Mouse (Mus musculus) left cerebral cortex, adult 11 months (tissue): ENCODE measurements at regions not wholly inside any gene's neighbourhood (a gene's known extent, or its start where the extent isn't known, plus 50 kb on each side); places are given as distances from the start of the nearest gene placed in this dataset.

Source experiments
- DNase-seq: peaks from one replicate; pipeline ENCODE4 v3.0.0; 2022; ENCODE audit warnings: low spot score

DNA sequence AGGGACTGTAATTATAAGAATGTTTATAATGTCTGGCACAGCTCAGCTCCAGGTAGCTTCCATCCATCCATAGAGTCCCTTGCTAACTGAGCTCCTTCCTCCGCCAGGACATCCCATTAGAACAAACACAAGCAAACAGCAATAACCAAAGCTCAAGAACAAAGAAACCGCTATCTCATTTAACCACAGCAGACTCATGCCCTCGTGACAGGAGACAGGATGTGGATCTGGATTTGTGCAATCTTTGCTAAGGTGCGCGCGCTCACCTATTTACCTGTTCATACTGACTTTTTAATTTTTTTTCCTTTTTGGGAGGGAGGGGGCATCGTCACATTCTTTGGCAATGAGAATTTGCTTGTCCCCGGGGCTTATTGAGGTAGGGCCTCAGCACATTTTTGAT is 71.3 kb upstream of the Slc38a2 start:
- DNase-seq: no peak

DNA sequence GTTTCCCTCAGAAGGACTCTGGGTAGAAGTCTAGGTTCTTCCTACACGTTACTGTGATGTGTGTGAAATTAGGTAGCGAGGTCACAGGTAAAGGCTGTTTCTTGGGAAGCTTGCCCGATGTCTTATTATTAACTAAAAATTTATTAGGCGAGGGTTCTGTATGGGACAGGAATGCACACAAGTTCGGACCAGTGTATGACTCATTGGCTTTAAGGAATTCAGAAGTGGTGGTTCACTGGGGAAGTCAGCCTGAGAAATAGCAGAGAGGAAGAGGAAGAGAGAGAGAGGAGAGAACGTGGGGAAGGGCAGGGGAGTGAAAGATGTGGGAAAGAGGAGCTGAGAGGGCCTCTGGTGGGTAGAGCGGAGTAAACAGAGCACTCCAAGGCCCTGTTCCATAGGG is 70.8 kb upstream of the Slc38a2 start:
- DNase-seq: no peak

DNA sequence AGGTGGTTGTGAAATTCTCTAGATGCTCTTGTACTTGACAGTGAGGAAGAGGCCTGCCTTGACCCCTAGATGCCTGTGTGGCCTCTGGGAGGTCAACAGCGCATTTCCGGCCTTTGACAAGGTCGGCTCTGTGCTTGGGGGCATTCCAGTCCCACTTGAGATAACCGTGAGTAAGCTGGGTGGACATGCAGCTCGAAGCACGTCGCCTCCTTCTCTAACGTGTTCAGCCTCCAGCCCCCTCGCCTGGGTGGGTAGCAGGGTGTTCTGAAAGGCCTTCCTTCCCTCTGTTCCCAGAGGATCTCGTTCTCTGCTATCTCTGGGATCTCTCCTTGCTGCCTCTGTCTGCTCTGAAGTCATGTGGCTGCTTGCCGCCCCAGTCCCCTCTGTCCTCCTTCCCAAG is 70.2 kb upstream of the Slc38a2 start:
- no peak for DNase-seq

DNA sequence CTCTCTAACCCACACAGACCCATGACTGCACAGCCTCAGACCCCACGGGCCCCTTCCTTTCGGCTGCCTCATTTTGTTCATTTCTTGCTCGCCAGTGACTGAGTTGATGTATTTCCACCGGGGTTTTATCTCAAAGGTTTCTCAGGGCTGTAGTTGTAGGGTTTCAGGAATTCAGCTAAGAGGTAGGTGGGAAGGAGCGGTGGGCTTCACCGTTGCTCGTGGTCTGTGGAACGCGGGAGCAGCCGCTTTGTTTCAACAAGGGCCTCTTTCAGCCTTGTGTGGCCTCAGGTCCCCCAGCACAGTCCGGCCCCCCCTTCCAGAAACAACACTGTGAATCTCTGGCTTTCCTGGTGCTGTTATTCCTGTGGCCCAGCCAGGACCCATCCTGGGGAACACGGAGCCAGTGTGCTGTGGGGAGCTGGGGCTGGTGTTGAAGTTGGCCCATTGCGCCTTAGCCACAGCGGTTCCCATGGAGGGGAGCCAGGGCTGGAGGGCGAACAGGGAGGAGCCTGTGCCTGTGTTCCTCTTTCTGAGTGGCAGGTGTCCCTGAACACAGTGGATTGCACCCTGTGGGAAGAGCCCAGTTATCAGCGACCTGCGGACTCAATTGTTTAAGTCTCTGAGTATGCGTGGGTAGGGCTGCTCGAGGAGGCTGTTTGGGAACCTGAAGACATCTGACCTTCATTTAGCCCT is 68.9 kb upstream of the Slc38a2 start:
- DNase-seq: no peak

DNA sequence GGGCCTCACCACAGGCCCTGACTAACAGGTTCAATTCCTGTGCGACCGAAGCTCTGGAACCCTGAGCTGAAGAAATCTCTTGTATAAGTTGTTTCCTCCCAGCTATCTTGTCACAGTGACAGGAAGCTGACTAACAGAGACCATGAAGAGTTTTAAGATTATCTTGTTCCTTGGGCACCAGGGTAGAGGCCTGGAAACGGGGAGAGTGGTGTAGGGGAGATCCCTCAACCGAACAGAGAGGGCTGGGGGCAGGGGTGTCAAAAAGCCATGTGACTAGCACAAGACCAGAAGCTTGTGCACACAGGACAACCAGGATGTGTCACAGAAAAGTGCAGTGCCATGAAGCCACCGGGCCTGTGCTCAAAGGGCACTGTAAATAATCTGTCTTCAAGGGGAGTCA is 67.7 kb upstream of the Slc38a2 start:
- DNase-seq: no peak

DNA sequence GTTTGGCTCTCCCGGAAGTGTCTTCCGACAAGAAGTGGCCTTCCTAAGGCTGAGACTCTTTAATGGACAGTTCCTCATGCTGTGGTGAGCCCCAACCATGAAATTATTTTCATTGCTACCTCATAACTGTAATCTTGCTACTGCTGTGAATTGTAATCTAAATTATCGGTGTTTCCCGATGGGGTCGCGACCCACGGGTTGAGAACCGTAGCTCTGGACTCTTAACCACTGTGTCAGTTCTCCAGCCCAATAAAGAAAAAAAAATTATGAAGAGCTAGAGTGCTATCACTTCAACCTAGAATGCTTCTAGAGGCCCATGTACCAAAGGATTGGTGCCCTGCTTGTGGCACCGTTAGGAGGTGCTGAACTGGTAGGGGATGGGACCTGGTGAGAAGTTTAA is 66.7 kb upstream of the Slc38a2 start:
- DNase-seq: no peak

DNA sequence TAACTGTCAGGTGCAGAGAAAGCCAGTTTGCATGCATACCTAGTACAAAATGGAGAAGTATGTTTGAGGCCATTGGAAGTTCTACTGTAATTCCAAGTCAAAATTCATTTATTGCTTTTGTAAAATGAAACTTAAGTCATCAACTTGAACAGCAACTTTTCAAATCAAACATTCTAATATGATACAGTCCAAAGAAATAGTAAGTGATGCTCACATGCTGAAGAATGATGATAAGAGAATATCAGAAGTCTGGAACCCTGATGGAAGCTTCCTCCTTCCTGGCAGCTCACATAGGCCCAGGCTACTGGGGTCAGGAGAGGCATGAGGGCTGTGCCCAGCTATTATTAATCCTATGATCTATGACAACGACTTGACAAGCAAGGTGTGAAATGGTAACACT is 64.1 kb upstream of the Slc38a2 start:
- DNase-seq: no peak

DNA sequence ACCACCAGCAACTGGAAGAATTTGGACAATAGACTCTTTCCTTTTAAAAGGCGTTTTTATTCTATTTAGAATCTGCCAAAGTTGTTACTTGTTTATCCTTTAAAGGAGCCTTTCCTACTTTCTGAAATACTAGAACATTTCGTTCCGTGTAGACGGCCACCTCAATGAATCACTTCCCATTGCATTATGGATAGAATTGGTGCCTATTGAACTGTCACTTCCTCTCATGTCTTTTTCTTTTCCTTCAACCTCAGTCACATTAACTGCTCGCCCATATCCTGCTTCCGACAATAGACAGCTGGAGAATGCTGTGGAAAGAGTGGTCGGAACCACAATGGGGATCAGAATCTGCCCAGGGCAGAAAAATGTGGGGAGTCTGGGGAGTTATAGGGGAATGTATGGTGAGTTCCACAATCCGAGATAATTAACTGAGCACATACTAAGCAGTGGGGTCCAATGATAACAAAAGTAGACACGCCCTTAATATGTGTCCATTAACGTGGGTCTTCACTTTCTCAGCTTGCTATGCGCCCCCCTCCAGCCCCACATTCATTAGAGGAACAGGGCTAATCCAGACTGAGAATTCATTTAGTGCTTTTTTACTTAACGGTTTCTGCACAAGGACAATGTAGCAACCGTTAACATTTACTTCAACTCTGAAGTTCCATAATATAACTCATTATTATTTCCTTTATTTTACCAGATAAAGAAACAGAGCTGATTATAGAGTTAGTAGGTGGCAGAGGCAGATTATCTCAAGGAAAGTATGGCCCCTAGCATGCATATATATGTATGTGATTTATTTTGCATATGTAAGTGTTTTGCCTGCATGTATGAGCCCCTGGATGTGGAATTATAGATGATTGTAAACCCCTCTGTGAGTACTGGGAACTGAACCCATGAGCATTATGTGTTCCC is 59.8 kb upstream of the Slc38a2 start:
- no peak for DNase-seq

DNA sequence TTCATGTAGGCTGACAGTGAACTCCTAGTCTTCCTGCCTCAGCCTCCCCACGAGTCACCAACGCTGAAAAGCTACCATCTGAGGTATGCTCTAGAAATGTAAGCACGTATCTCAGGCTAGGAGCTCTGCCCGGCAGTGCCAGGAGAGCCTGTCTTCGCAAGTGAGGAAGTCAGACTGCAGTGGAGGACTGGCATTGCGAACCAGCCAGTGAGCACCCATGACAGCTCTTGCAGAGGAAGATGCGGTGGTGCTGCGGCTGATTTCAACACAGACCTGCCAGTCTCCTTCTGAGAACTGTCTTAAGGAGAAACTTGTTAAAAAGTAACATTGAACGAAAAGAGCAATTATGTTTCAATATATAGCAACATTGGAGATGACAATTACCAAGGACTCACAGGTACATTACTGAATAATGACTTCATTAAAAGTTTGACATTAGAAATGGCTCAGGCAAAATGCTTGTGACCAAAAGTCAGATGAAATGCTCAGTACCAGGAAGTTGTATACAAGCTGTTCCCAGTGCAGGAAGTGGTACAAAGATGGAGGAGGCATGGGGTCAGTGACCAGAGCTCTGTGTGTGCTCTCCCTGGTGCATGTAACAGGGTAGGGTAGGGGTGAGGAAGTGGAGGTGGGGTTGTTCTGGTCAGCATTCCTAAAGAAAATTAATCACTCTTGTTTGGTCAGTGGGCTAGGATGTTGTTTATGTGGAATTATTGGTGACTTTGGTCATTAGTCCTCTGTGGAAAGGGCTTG is 58.1 kb upstream of the Slc38a2 start:
- no peak for DNase-seq

DNA sequence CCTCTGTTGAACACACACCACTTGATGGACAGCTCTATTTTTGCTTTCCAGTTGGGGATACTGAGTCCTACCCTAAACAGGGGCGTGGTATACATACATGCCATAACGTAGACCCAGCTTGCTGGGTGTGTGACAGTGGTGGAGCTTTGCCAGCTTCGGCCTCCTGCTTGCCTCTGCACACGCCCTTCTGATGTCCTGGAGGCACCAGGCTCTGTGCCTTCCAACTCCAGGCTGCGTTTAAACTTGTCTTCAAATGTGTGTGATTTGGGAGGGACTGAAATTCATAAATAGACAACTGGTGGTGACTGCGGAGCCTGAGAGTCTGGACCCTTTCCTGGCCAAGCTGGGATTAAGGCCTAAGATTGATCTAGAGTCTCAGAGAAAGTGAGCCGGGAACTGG is 56.9 kb upstream of the Slc38a2 start:
- no peak for DNase-seq

DNA sequence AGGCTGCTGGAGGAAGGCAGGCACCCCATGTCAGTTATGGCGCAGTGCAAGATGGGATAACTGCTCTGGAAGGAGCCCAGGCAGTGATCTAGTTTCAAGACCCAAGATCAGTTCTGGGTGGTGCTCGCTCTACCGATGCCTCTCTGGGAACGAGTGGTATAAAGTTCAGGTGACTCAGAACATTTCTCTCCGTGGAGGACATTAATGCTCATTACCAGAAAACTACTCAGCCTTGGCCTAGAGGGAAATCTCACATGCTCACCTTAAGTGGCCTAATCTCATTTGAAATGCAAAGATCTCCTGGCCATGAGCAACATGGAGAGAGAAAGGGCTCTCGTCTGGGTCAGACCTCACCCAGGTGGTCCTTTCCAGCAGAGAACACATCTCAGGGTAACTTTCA is 56.4 kb upstream of the Slc38a2 start:
- no peak for DNase-seq

DNA sequence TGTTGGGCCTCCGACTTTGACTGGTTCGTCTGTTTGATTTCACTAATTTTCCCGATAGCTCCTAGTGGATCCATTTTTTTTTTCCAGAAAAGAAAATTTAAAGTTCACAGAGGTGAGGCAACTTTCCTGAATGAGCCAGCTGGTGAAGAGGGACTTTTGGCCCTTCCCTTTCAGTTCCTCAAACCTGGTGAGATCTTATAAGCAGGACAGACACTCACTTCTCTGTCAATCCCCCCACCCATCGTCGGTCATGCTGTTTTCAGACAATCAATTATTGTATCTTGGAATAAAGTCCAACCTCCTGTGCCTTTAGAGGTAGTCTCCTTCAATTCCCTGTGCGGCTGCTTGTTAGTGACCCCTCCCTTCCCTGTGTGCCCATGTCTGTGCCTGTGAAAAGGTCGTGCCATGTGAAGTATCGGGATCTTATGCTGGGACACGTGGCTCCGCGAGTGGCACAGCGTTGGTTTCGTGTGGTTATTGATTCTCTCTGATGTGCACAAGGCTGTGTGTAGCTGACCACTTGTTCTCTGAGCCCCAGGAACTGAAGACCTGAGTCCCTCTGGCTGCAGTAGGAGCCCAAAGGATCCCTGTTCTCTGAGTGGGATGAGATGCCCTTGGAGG is 55.9 kb upstream of the Slc38a2 start:
- no peak for DNase-seq

DNA sequence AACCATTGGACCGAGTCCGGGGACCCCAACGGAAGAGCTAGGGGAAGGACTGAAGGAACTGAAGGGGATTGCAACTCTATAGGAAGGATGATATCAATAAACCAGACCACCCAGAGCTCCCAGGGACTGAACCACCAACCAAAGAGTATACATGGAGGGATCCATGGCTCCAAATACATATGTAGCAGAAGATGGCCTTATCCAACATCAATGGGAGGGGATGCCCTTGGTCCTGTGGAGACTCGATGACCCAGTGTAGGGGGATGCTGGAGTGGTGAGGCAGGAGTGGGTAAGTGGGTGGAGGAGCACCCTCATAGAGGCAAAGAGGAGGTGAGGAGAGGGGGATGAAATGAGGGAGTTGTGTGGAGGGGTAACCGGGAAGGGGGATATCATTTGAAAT is 54.5 kb upstream of the Slc38a2 start:
- DNase-seq: no peak

DNA sequence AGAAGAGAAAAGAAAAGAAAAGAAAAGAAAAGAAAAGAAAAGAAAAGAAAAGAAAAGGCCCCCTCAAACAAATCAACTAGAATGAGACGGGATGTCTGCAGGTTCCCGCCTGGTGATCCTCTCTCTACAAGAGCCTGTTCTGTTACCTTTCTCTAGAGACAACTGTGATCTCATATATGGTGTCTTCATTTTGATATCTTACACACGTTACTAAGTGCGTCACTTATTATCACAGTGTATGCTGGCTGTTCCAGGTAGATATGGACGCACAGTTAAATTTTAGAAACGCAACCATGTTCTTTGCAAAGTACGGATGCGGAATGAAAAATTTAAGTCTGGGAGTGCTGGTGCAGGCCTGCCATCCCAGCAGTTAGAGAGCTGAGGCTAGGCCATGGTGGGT is 53.2 kb upstream of the Slc38a2 start:
- DNase-seq: no peak

DNA sequence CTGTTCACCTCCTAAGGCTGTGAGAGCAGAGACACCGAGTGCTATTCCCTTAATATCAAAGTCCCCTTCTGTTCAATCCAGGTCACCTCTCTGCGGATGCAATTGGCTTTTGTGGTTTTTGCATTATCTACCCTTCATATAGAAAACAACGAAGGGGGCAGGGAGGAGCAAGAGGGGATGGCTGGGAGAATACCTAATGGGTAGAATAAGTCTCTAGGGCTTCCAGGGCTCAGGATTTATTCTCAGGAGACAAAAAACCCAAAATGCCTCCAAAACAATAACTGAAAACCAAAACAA is 52.5 kb upstream of the Slc38a2 start:
- no peak for DNase-seq

DNA sequence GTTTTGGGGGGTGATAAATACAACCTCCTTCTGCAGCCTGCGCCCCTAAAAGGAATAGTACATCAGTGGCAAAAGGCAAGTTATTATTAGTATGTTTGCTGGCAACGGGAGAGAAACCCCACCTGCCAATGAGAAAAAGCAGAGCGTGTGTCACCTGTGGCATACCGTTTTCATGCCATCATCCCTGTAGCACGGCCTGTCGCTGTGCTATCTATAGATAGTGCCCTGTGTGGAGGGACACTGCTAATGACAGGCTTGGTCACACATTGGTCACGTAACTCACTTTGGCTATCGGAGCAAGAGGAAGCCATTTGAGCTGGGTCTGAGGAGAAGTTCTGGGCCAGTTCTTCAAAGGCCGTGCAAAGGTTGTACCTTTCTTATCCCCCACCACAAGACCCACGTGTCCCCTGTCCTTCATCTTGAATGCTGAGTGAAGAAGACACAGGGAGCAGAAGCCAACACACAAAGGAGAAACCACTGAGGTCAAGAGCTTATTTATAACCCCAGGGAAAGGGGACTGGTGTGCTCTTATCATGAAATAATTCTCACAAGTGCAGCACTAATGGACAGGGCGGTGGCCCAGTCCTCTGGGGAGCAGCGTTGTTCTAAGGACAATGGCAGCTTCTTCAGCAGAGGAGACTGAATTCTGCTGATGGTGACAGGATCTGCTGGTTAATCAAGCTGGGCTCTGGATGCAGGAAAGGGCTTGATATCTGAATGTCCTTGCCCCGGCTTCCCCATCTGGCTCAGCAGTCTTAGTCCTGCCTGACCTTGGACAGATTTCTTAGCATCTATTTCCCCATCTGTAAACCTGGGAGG is 51.9 kb upstream of the Slc38a2 start:
- no peak for DNase-seq

DNA sequence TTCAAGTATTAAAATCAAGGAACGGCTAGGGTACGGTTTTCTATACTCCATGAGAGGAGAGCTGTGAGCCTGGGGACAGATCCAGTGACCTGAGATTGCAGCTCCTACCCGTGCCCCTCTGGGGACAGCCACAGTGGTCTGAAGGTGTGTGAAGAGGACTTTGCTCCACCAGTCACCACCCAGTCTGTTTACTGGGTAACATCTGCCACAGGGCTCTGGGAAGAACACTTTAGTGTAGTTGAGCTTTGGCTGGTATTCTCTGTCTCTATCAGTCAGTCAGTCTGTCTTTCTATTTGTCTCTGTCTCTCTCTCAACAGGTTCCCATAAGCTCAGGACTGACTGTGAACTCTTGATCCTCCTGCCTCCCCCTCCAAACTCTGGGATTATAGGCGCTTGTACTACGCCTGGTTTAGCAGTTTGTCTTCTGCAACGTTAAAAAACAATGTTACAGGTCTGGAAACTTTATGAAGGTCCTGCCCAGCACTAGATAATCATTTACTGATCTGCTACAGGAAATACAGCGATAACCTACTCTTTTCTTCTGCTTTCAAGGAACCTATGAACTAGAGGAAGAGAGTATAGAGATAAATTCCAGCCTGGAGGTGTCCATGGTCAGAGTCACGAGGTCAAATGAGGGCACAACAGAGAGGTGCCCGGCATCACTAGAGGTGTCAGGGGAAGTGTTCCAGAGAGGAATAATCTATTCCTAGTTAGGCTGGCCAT is 50.2 kb upstream of the Slc38a2 start:
- no peak for DNase-seq
